Mouse (Mus musculus) right cerebral cortex, postnatal 4 days (tissue): ENCODE measurements around the gene Slc7a6os.
A peak's percentile ranks its signal among the peaks of the same experiment; 100 is the strongest.

Experiments
- DNase-seq: peaks from one replicate; pipeline ENCODE4 v3.0.0-alpha.2; 2022

The Slc7a6os gene

GRCm38 (mm10) chr8:106176891-106177290 is 33.8 kb downstream of the Slc7a6os start:
- DNase-seq, result no peak

DNA sequence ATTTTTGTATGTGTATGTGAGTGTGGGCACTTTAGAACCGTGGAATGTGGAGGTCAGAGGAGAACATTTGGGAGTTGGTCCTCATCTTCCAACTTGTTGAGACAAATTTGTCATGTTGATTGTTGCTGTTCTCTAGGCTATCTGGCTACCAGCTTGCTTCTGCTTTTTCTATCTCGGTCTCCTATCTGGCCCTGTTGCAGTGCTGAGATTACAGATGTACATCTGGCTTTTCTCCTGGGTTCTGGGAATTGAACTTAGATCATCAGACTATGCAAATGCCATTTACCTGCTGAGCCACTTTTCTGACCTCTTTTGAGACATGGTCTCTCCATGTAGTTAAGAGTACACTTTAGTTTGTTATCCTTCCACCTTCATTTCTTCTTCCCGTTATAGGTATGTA is 37.2 kb downstream of the Slc7a6os start:
- DNase-seq, result no peak

- DNase-seq, result no peak
These were observed 40.7 kb downstream of the Slc7a6os start for GRCm38 (mm10) chr8:106169934-106170480.

GRCm38 (mm10) chr8:106169017-106169933 is 41.5 kb downstream of the Slc7a6os start:
- peak; percentile 79 for DNase-seq

DNA sequence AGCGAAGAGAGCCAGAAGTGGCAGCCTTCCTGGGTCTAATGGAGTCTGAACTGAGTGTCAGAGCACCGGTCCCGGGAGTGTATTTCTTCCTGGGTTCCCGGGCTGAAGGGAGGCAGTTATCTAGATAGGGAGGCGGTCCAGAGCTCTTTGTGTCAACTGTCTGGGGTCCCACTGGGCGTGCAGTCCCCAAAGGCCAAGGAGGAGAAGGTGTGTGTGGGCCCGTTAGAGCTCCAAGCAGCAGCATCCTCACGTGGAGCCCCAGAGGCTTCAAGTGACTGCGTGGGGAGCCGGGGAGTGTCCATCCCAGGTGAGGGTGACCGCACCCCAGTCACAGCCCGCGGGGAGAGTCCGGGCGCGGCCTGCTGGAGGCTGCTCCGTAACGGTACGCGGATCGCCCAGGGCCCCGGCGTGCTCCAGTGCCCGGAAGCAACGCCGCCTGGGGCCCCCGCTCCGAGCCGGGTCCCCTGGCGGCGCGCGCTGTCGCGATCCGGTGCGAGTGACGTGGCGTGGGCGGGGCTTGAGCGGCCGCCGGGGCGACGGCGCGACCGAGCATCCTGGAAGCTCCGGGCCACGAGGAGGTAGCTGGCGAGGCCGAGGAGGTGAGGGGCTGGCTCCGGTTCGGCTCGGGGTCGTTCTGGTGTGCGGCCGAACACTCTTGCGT is 42.2 kb downstream of the Slc7a6os start, which contains the start of gene Slc7a6:
Slc7a6 (plus strand) TSS at position 502 of the 661 bp plus-strand sequence.
- peak; percentile 89 for DNase-seq

DNA sequence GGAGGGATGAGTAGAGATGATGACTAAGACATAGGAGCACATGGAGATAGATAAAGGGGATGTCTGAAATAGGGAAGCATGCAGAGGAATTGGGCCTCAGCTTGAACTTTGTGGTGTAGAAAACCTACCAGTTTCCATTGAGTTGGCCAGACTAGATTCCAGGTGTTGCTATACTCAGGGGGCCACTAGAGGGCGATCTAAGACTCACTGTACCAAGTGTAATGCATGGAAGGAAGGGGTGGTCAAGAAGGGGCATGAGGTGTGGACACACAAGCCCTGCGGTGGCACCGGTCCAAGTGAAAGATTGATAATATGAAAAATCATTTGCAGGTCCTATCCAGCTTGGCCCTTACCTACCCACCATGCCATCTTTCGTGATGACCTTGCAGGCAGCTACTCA is 45.3 kb downstream of the Slc7a6os start:
- peak; percentile 69 for DNase-seq

GRCm38 (mm10) chr8:106163251-106163650 is 47.5 kb downstream of the Slc7a6os start:
- no peak for DNase-seq

GRCm38 (mm10) chr8:106159876-106160275 is 50.9 kb downstream of the Slc7a6os start:
- no peak for DNase-seq

DNA sequence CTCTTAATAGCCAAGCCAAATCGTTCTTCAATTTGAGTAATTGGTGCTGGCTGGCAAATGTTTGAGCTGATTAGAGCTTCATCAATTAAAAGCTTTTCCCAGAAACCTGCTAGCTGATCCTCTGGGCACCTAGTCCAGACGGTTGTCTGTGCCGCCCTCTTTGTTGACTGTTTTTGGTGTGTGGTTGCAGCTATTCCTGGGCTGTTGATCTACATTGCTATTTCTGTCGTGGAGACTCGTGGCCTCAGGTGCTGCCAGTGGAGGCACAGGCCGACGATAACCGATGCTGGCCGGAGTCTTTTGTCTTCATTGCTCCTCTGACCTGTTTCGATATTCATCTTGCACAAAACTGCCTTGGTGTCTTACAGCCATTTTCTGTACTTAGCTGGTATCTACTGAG is 52.4 kb downstream of the Slc7a6os start:
- no peak for DNase-seq

DNA sequence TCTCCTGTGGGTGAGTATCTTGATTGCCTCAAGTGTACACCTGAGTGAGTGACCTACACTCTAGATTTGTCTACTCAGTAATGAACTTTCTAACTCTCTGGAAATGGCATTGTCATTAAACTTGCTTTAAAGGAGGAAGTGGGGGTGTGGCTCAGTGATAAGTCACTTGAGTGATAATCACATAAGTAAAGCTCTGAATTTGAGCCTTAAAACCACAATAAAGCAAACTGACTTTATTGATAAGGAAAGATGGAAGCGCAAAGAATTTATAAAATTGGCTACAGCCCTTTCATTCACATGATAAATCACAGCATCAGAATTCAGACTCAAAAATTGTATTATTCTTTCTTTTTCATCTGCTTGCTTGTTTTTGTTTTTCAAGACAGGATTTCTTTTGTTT is 53.3 kb downstream of the Slc7a6os start:
- DNase-seq, result no peak

GRCm38 (mm10) chr8:106152876-106153275 is 57.9 kb downstream of the Slc7a6os start:
- no peak for DNase-seq

DNA sequence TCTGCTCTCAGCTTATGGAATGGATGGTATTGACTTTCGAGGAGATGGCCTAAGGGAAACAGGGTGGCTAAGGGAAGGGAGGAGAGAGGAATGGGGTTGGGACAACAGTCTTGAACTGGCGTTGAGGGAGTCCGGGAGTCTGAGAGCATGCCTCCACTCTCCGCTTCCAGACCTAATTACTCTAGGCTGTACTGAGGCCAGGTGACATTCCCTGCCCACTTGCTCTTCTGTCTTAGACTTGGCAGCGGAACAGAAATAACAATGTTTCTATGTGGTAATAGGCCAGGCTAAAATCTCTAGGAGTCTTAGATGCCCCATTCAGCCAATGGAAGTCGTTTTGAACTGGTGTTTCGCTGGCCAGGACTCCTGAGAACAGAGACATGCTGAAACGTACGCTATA is 59.7 kb downstream of the Slc7a6os start:
- no peak for DNase-seq
